Mouse (Mus musculus) limb, embryonic 12.5 days (tissue): ENCODE results near the gene Fbxw9. TPM values are rescaled to one million over a fixed set of nuclear protein-coding genes. Genes with fewer than 3 reads are reported as not detected.
A peak's percentile ranks its signal among the peaks of the same experiment; 100 is the strongest.

Experiments used
- ATAC-seq: fragments of 200-750 bp; cut with Nextera tagmentation; 2 replicates; pipeline ENCODE4 v1.8.0; 2017; ENCODE audit warnings: low read depth, moderate TSS enrichment; ENCODE audit not compliant: insufficient number of reproducible peaks, insufficient read depth, low FRiP score, low TSS enrichment
- H3K27ac ChIP-seq: fragments of 300-500 bp; sonication (generic); 2 replicates; pipeline ENCODE4 v1.5.1; 2016; ENCODE audit warnings: mild to moderate bottlenecking, moderate library complexity
- H3K27me3 ChIP-seq: fragments of 300-500 bp; sonication (generic); 2 replicates; pipeline ENCODE4 v1.6.1; 2016; ENCODE audit warnings: mild to moderate bottlenecking, moderate library complexity
- H3K36me3 ChIP-seq: fragments of 300-500 bp; sonication (generic); 2 replicates; pipeline ENCODE4 v1.6.1; 2016; ENCODE audit warnings: mild to moderate bottlenecking, moderate library complexity
- H3K4me1 ChIP-seq: fragments of 300-500 bp; sonication (generic); replicated peaks from 2 replicates; pipeline ENCODE4 v1.6.1; 2016
- H3K4me2 ChIP-seq: fragments of 300-500 bp; sonication (generic); 2 replicates; pipeline ENCODE4 v1.6.1; 2016; ENCODE audit warnings: mild to moderate bottlenecking, moderate library complexity
- H3K4me3 ChIP-seq: fragments of 300-500 bp; sonication (generic); replicated peaks from 2 replicates; pipeline ENCODE4 v1.5.1; 2016; ENCODE audit warnings: mild to moderate bottlenecking
- H3K9ac ChIP-seq: fragments of 300-500 bp; sonication (generic); replicated peaks from 2 replicates; pipeline ENCODE4 v1.6.1; 2016; ENCODE audit warnings: mild to moderate bottlenecking, moderate library complexity
- H3K9me3 ChIP-seq: fragments of 300-500 bp; sonication (generic); 2 replicates; pipeline ENCODE4 v1.6.1; 2016; ENCODE audit warnings: mild to moderate bottlenecking, moderate library complexity
- WGBS: fragments of 180-500 bp; shearing (Covaris S2); methylation state at CpG from one replicate; pipeline ENCODE4 v1.1.7; 2016; 5-methylcytosine and 5-hydroxymethylcytosine counted together
- polyA plus RNA-seq: library from polyadenylated mRNA; unstranded; fragments of >200 nt; fragmentation: Nextera tagmentation; extraction: Ambion mirVana; gene quantifications from 2 replicates; pipeline ENCODE4 v1.2.1, GENCODE M21; 2016

The Fbxw9 gene
- polyA plus RNA-seq, 1 experiment from 2014 or later: 27.4 TPM

DNA sequence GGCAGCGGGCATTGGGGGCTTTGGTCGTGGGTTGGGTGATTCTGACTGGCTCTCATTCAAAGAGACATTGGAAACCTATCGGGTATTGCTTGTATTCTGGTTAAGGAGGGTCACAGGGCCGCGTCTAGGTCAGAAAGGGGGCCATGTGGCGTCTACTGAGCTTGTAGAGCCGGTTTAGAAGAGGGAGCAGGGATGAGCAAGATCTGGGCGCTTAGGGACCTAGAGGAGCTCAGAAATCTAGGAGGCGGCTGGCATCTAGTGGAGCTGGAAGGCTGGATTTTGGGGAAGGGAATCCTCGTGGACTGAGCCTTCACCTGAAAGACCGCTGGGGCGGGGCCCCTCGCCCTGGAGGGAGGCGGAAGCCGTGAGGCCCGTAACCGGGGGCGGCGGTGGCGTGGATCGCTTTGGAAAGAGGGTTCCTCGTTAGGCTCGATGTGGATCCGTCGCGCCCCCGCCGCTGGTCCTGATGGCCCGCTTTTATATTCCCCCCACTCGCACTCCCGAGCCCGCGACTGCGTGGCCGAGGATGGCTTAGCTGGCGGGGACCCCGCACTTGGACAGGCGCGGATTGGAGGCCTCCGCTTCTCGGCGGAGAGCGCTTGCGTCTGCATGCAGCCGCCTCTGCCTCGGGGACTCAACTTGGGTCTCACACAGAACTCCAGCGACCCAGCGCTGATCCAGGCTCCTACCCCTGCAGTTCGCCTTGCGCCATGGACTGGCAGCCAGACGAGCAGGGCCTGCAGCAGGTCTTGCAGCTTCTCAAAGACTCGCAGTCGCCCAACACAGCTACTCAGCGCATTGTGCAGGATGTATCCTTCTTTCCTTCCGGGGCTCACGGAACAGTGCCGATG, 21.9 kb upstream of the Fbxw9 start:
- H3K27ac ChIP-seq: peak overlapping the region; percentile 100
- ATAC-seq: peak; percentile 11; the same call in 1 of the 2 replicates
- peaks cover 45% of the 10 kb centered on the region for H3K36me3 ChIP-seq
- peak overlapping the region; percentile 93 for H3K4me2 ChIP-seq
- no peaks in the 10 kb centered on the region for H3K9me3 ChIP-seq
- peak overlapping the region; percentile 92 for H3K9ac ChIP-seq
- peak overlapping the region; percentile 78 for H3K4me3 ChIP-seq
- H3K27me3 ChIP-seq: no peaks in the 10 kb centered on the region
- WGBS: under 1% methylated on average over 57 of the region's 57 CpGs
- H3K4me1 ChIP-seq: peaks cover 28% of the 10 kb centered on the region

DNA sequence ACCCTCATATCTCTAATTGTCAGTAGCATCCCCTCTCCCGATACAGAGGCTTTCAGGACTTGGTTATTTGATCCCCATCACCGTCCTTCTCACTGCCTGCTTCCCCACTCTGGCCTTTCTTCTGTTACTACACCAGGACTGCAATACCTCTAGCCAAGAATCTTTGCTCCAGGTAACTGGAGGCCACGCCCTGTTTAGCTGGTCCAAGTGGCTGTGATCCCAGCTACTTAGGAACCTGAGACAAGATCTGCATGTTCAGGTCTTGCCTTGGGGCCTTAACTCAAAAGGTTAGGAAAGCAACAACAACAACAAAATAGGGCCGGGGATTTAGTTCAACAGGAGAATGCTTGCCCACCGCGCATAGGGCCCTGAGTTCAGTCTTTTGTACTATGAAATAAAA, 16.2 kb upstream of the Fbxw9 start:
- H3K27ac ChIP-seq: no peak overlapping the region
- no peak overlapping the region for H3K4me3 ChIP-seq
- no peaks in the 10 kb centered on the region for H3K9me3 ChIP-seq
- ATAC-seq: no peak
- H3K27me3 ChIP-seq: no peaks in the 10 kb centered on the region
- H3K36me3 ChIP-seq: peaks cover 89% of the 10 kb centered on the region
- no peak overlapping the region for H3K4me2 ChIP-seq
- H3K9ac ChIP-seq: no peak overlapping the region
- H3K4me1 ChIP-seq: peaks cover 7% of the 10 kb centered on the region; the same call in 1 of the 2 replicates
- 87% methylated on average over 6 of the region's 6 CpGs for WGBS

DNA sequence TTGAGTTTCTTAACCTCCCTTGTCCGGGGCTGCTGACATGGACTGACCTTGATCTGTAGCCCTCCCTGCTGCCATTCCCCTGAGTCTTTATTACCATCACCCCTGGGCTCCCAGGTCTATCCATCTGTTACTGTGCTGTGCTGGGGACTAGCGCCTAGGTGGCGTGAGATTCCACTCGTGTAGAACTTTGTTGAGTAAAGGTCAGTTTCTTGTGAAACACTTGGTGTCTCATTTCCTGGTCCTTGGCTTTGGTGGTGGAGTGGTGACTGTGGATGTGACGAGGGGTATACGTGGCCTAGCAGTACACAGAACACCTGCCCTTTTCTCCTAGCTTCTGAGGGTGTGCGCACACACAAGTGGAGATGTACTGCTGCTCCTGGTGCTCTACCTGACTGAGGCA, 2.5 kb upstream of the Fbxw9 start:
- H3K27ac ChIP-seq: no peak overlapping the region
- WGBS: 80% methylated on average over 7 of the region's 7 CpGs
- ATAC-seq: no peak

DNA sequence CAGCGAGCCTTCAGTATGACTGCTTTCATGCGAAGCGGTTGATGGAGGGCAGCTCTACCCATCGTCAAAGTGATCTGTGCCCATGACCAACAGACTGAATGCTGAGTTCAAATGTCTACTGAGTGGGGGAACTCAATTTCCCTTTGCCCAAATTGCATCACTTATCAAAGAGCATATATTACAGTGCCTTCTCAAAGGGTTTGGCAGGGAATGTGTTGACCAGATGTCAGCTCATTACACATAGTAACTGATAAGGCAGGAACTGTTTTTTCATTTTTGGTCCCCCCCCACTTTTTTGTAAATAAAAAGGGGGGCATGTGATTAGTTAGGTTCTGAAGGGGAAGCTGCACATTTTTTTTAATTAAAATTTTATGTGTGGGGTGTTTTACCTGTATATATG, 2.7 kb downstream of the Fbxw9 start:
- ATAC-seq: no peak

More for the DNA sequence above, 2.5 kb upstream of the Fbxw9 start:
- Histone ChIP-seq H3K9ac (no peak overlapping the region), H3K4me2 (no peak overlapping the region), H3K27me3 (no peaks in the 10 kb centered on the region), H3K9me3 (no peaks in the 10 kb centered on the region), H3K4me1 (peaks cover 7% of the 10 kb centered on the region; the same call in 1 of the 2 replicates), H3K36me3 (peaks cover 52% of the 10 kb centered on the region), H3K4me3 (no peak overlapping the region)

DNA sequence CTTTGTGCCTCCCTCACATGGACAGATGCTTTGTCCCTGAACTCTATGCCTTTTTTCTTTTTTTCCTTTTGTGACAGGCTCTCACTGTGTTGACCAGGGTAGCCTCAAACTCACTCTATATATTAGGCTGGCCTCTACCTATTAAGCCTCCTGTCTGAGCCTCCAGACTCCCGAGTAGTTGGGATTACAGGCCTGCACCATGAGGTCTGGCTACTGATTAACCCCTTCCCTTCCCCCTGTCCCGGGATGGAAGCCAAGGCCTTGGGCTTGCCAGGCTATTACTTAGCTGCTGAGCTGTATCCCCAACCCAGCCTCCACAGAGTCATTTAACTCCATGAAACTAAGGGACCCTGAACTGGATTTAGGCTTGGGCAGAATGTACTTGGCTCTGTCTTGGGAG, 5.4 kb downstream of the Fbxw9 start:
- Histone ChIP-seq H3K27me3 (no peaks in the 10 kb centered on the region), H3K4me3 (no peak overlapping the region), H3K9me3 (no peaks in the 10 kb centered on the region), H3K36me3 (peaks cover 52% of the 10 kb centered on the region), H3K4me1 (peaks cover 7% of the 10 kb centered on the region; the same call in 1 of the 2 replicates), H3K9ac (no peak overlapping the region), H3K27ac (no peak overlapping the region), H3K4me2 (no peak overlapping the region)
- ATAC-seq: no peak
- WGBS: 41% methylated on average over 2 of the region's 2 CpGs

More for the DNA sequence above, 2.7 kb downstream of the Fbxw9 start:
- Histone ChIP-seq H3K36me3 (peaks cover 48% of the 10 kb centered on the region), H3K27ac (no peak overlapping the region), H3K9me3 (no peaks in the 10 kb centered on the region), H3K4me3 (no peak overlapping the region), H3K4me1 (peaks cover 7% of the 10 kb centered on the region; the same call in 1 of the 2 replicates), H3K9ac (no peak overlapping the region), H3K27me3 (no peaks in the 10 kb centered on the region), H3K4me2 (no peak overlapping the region)
- 92% methylated on average over 4 of the region's 4 CpGs for WGBS

DNA sequence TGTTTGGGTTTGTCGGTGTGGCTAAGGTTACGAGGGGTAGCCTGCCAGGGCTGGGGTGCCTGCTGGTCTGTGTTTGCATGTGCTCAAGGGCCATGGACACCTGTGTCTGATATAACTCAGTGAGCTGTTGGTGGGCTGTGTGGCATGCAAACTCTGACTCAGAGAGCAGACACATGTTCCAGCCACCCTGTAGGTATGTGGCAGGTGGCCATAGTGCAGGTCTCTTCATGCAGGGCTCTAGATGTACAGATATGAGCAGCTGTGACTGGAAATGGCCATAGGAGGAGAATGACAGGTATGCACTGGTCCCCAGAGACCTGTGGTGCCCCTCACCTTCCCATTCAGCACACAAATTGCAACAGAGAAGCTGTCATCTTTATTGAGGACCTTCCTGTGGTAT, 7.3 kb downstream of the Fbxw9 start:
- H3K9me3 ChIP-seq: no peaks in the 10 kb centered on the region
- no peaks in the 10 kb centered on the region for H3K27me3 ChIP-seq
- peaks cover 7% of the 10 kb centered on the region; the same call in 1 of the 2 replicates for H3K4me1 ChIP-seq
- no peak for ATAC-seq
- H3K36me3 ChIP-seq: peaks cover 49% of the 10 kb centered on the region
- H3K4me2 ChIP-seq: no peak overlapping the region
- H3K27ac ChIP-seq: no peak overlapping the region
- no peak overlapping the region for H3K4me3 ChIP-seq
- 89% methylated on average over 2 of the region's 2 CpGs for WGBS
- H3K9ac ChIP-seq: no peak overlapping the region

DNA sequence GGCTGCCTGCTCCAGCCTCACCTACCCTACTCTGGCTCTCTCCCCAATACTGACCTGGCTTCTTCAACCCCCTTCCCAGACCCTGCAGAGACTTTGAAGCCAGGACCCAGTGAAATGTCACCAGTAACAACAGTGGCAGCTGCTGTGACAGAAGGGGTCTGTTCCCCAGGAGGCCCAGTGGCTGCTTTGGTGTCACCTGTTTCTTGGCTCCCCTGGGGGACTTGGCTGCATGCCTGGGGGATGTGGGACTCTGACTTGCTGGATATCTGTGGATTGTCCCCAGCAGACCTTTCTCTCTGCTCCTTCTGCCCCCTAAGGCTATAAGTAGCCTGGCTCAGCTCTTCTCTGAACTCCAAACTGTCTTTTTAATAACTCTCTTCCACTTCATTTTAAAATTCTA, 8.1 kb downstream of the Fbxw9 start, which contains the start of gene Gm5741:
Gene Gm5741, minus strand, starts transcription at position 1 of the 400 bp plus-strand sequence.
- Histone ChIP-seq H3K36me3 (peaks cover 41% of the 10 kb centered on the region), H3K27ac (no peak within 1 kb of the TSS), H3K27me3 (no peaks in the 10 kb centered on the region), H3K4me1 (peaks cover 14% of the 10 kb centered on the region; the same call in 1 of the 2 replicates), H3K4me3 (no peak within 1 kb of the TSS), H3K9ac (no peak within 1 kb of the TSS), H3K9me3 (no peaks in the 10 kb centered on the region), H3K4me2 (no peak within 1 kb of the TSS)
- no peak for ATAC-seq

DNA sequence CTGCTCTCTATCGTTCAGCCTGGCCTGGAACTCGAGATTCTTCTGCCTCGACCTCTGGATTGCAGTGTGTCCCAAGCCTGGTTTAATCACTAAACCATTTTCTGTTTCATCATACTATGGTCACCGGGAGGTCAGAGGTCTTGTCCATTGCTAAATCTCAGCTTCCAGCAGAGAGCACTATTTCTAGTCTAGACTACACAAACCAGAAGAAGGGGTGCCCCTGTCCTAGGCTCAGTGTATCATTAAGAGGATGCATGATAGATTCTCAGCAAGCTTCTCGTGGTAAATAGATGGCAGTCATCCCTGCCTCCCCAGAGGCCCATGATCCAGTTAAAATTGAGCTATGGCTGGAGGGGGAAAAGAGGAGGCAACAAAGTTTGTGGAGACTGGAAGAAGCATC, 11.2 kb downstream of the Fbxw9 start:
- Histone ChIP-seq H3K27ac (peak overlapping the region; percentile 96; the same call in 1 of the 2 replicates), H3K9me3 (no peaks in the 10 kb centered on the region), H3K27me3 (no peaks in the 10 kb centered on the region), H3K4me3 (peak overlapping the region; percentile 95), H3K36me3 (peaks cover 50% of the 10 kb centered on the region), H3K4me1 (peaks cover 14% of the 10 kb centered on the region; the same call in 1 of the 2 replicates), H3K9ac (0 out of 2 replicates have a peak overlapping the region, but pooled peaks have one; percentile 85), H3K4me2 (peak overlapping the region; percentile 66)
- 86% methylated on average over 5 of the region's 5 CpGs for WGBS
- no peak for ATAC-seq

DNA sequence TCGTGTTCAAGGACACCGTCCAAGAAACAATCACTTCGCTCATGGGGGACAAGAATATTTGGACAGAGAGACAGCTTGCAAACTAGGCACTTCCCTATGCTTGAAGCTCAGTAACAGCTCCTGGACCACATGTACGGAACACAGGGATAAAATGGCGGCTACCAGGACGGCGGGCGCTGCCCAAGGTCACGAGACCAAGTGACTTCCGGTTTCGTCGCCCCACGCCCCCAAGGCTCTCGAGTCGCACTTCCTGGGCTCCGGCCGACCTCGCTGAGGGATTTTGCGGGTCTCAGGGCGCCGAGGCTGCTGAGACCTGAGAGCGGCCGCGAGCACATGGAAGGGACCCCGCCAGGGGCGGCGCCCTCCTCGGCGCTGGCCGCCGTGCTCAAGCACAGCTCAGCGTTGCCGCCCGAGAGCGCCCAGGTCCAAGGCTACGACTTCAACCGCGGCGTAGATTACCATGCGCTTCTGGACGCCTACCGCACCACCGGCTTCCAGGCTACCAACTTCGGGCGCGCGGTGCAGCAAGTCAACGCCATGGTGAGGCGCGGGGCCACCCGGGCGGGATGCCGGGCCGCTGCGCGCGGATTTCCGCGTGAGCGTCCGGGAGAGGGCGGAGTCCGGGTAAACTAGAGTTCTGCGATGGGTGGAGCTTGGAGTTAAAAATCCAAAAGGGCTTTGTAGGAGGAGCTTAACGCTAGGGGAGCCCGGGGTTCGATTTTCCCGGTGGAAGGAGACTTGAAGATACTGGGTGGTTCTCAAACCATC, 11.8 kb downstream of the Fbxw9 start, which contains the start of gene Dhps:
Gene Dhps, plus strand, starts transcription at position 244 of the 768 bp plus-strand sequence.
- peak; percentile 86 for ATAC-seq
- H3K4me2 ChIP-seq: peak within 1 kb of the TSS; percentile 66
- peaks cover 14% of the 10 kb centered on the region; the same call in 1 of the 2 replicates for H3K4me1 ChIP-seq
- peaks cover 50% of the 10 kb centered on the region for H3K36me3 ChIP-seq
- no peaks in the 10 kb centered on the region for H3K9me3 ChIP-seq
- WGBS: under 1% methylated on average over 68 of the region's 68 CpGs
- no peaks in the 10 kb centered on the region for H3K27me3 ChIP-seq
- peak within 1 kb of the TSS; percentile 96 for H3K27ac ChIP-seq
- H3K9ac ChIP-seq: peak within 1 kb of the TSS; percentile 85
- H3K4me3 ChIP-seq: peak within 1 kb of the TSS; percentile 95

DNA sequence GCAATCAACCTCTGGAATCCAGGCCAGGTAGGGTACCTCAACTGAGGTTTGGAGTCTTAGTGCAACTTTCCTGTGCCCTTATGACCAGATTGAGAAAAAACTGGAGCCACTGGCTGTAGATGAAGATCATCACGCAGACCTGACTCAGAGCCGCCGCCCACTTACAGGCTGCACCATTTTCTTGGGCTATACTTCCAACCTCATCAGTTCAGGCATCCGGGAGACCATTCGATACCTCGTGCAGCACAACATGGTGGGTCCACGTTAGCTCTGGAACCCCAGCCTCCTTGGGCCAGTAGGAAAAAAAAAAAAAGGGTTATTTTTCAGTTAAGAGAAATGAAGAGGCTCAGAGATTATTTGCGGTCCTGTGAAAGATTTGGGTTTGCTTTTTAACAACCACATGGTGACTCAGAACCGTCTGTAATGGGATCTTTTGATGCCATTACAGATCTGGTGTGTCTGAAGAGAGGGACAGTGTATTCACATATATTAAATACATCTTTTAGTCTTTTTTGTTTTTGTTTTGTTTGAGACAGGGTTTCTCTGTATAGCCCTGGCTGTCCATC, 12.6 kb downstream of the Fbxw9 start:
- Histone ChIP-seq H3K4me2 (peak overlapping the region; percentile 66), H3K9me3 (no peaks in the 10 kb centered on the region), H3K4me3 (peak overlapping the region; percentile 95), H3K9ac (peak overlapping the region; percentile 85), H3K27ac (peak overlapping the region; percentile 96), H3K4me1 (peaks cover 14% of the 10 kb centered on the region; the same call in 1 of the 2 replicates), H3K27me3 (no peaks in the 10 kb centered on the region), H3K36me3 (peaks cover 47% of the 10 kb centered on the region)
- 38% methylated on average over 9 of the region's 9 CpGs for WGBS
- ATAC-seq: no peak
